Mouse (Mus musculus): ENCODE results near the gene Tspoap1. TPM values are rescaled to one million over a fixed set of nuclear protein-coding genes. Genes with fewer than 3 reads are reported as not detected.

Gene Tspoap1
- polyA plus RNA-seq, 1 experiment from 2014 or later: 1.2 TPM

GRCm38 (mm10) chr11:87722168-87722567, 38.2 kb upstream of the Tspoap1 start:
- Histone ChIP-seq H3K27ac (ENCODE audit: low read depth) (no peak overlapping the region), H3K9me3 (ENCODE audit: low read length) (no peaks in the 10 kb centered on the region), H3K4me2 (ENCODE audit: low read depth, low read length) (no peak overlapping the region), H3K27me3 (ENCODE audit: insufficient read depth, low read length) (no peaks in the 10 kb centered on the region), H3K9ac (replicated peaks) (no peak overlapping the region), H3K36me3 (replicated peaks; ENCODE audit: insufficient read depth, low read length) (0 out of 2 replicates have a peak, but pooled peaks cover 3% of the 10 kb centered on the region), H3K4me3 (ENCODE audit: low read depth, low read length) (no peak overlapping the region), H3K4me1 (ENCODE audit: insufficient read depth) (peaks cover 21% of the 10 kb centered on the region)
- ATAC-seq: no peak
- TF ChIP-seq EP300 (IDR thresholded peaks at IDR 0.05; ENCODE audit: low read depth): no peak
- no peak for TF ChIP-seq CTCF (IDR thresholded peaks at IDR 0.05; ENCODE audit: low read depth)
- DNase-seq: no peak
- WGBS (ENCODE audit: insufficient replicate concordance): 64% methylated on average over 3 of the region's 3 CpGs

GRCm38 (mm10) chr11:87722891-87723290, 37.5 kb upstream of the Tspoap1 start:
- TF ChIP-seq CTCF (IDR thresholded peaks at IDR 0.05; ENCODE audit: low read depth): peak; percentile 35
- TF ChIP-seq EP300 (IDR thresholded peaks at IDR 0.05; ENCODE audit: low read depth): no peak
- no peak for DNase-seq
- Histone ChIP-seq H3K4me2 (ENCODE audit: low read depth, low read length) (no peak overlapping the region), H3K27ac (ENCODE audit: low read depth) (no peak overlapping the region), H3K4me1 (ENCODE audit: insufficient read depth) (peaks cover 24% of the 10 kb centered on the region), H3K27me3 (ENCODE audit: insufficient read depth, low read length) (no peaks in the 10 kb centered on the region), H3K9ac (replicated peaks) (no peak overlapping the region), H3K9me3 (ENCODE audit: low read length) (no peaks in the 10 kb centered on the region), H3K36me3 (replicated peaks; ENCODE audit: insufficient read depth, low read length) (0 out of 2 replicates have a peak, but pooled peaks cover 3% of the 10 kb centered on the region), H3K4me3 (ENCODE audit: low read depth, low read length) (no peak overlapping the region)
- WGBS (ENCODE audit: insufficient replicate concordance): 84% methylated on average over 4 of the region's 4 CpGs
- ATAC-seq: no peak

- TF ChIP-seq CTCF (IDR thresholded peaks at IDR 0.05; ENCODE audit: low read depth) (no peak), EP300 (IDR thresholded peaks at IDR 0.05; ENCODE audit: low read depth) (no peak)
- peak overlapping the region; percentile 62 for H3K9ac ChIP-seq (replicated peaks)
- H3K27ac ChIP-seq (ENCODE audit: low read depth): peak overlapping the region; percentile 93
- ATAC-seq (no peak), DNase-seq (no peak)
- H3K27me3 ChIP-seq (ENCODE audit: insufficient read depth, low read length): no peaks in the 10 kb centered on the region
- peaks cover 36% of the 10 kb centered on the region for H3K4me1 ChIP-seq (ENCODE audit: insufficient read depth)
- H3K4me2 ChIP-seq (ENCODE audit: low read depth, low read length): peak overlapping the region; percentile 62
- H3K36me3 ChIP-seq (replicated peaks; ENCODE audit: insufficient read depth, low read length): no peaks in the 10 kb centered on the region
- no peaks in the 10 kb centered on the region for H3K9me3 ChIP-seq (ENCODE audit: low read length)
- no peak overlapping the region for H3K4me3 ChIP-seq (ENCODE audit: low read depth, low read length)
These were observed 34.8 kb upstream of the Tspoap1 start for GRCm38 (mm10) chr11:87725515-87725914.

GRCm38 (mm10) chr11:87725964-87726562, 34.3 kb upstream of the Tspoap1 start:
- TF ChIP-seq CTCF (IDR thresholded peaks at IDR 0.05; ENCODE audit: low read depth) (no peak), EP300 (IDR thresholded peaks at IDR 0.05; ENCODE audit: low read depth) (peak; percentile 99)
- DNase-seq (peak; percentile 71), ATAC-seq (peak; percentile 95)
- no peak overlapping the region for H3K4me3 ChIP-seq (ENCODE audit: low read depth, low read length)
- H3K27ac ChIP-seq (ENCODE audit: low read depth): peak overlapping the region; percentile 93
- no peaks in the 10 kb centered on the region for H3K9me3 ChIP-seq (ENCODE audit: low read length)
- peaks cover 36% of the 10 kb centered on the region for H3K4me1 ChIP-seq (ENCODE audit: insufficient read depth)
- H3K27me3 ChIP-seq (ENCODE audit: insufficient read depth, low read length): no peaks in the 10 kb centered on the region
- WGBS (ENCODE audit: insufficient replicate concordance): 33% methylated on average over 6 of the region's 6 CpGs
- H3K36me3 ChIP-seq (replicated peaks; ENCODE audit: insufficient read depth, low read length): peaks cover 2% of the 10 kb centered on the region; the same call in 1 of the 2 replicates
- peak overlapping the region; percentile 62 for H3K9ac ChIP-seq (replicated peaks)
- peak overlapping the region; percentile 62 for H3K4me2 ChIP-seq (ENCODE audit: low read depth, low read length)

- Histone ChIP-seq H3K36me3 (replicated peaks; ENCODE audit: insufficient read depth, low read length) (peaks cover 11% of the 10 kb centered on the region; the same call in 1 of the 2 replicates), H3K27ac (ENCODE audit: low read depth) (peak overlapping the region; percentile 93), H3K4me1 (ENCODE audit: insufficient read depth) (peaks cover 36% of the 10 kb centered on the region), H3K4me3 (ENCODE audit: low read depth, low read length) (no peak overlapping the region), H3K27me3 (ENCODE audit: insufficient read depth, low read length) (no peaks in the 10 kb centered on the region), H3K4me2 (ENCODE audit: low read depth, low read length) (no peak overlapping the region), H3K9ac (replicated peaks) (no peak overlapping the region; the same call in 1 of the 2 replicates), H3K9me3 (ENCODE audit: low read length) (no peaks in the 10 kb centered on the region)
- TF ChIP-seq CTCF (IDR thresholded peaks at IDR 0.05; ENCODE audit: low read depth) (no peak), EP300 (IDR thresholded peaks at IDR 0.05; ENCODE audit: low read depth) (no peak)
- DNase-seq (no peak), ATAC-seq (no peak)
- WGBS (ENCODE audit: insufficient replicate concordance): 62% methylated on average over 11 of the region's 11 CpGs
These were observed 33.3 kb upstream of the Tspoap1 start for GRCm38 (mm10) chr11:87727021-87727420.

GRCm38 (mm10) chr11:87727471-87727870, 32.9 kb upstream of the Tspoap1 start:
- peaks cover 36% of the 10 kb centered on the region for H3K4me1 ChIP-seq (ENCODE audit: insufficient read depth)
- DNase-seq (no peak), ATAC-seq (no peak)
- H3K9ac ChIP-seq (replicated peaks): peak overlapping the region; percentile 30; the same call in 1 of the 2 replicates
- H3K36me3 ChIP-seq (replicated peaks; ENCODE audit: insufficient read depth, low read length): peaks cover 13% of the 10 kb centered on the region; the same call in 1 of the 2 replicates
- H3K4me3 ChIP-seq (ENCODE audit: low read depth, low read length): no peak overlapping the region
- WGBS (ENCODE audit: insufficient replicate concordance): 57% methylated on average over 4 of the region's 4 CpGs
- no peaks in the 10 kb centered on the region for H3K27me3 ChIP-seq (ENCODE audit: insufficient read depth, low read length)
- peak overlapping the region; percentile 93; the same call in 1 of the 2 replicates for H3K27ac ChIP-seq (ENCODE audit: low read depth)
- no peak overlapping the region for H3K4me2 ChIP-seq (ENCODE audit: low read depth, low read length)
- H3K9me3 ChIP-seq (ENCODE audit: low read length): no peaks in the 10 kb centered on the region
- TF ChIP-seq CTCF (IDR thresholded peaks at IDR 0.05; ENCODE audit: low read depth): no peak
- no peak for TF ChIP-seq EP300 (IDR thresholded peaks at IDR 0.05; ENCODE audit: low read depth)

Measured in liver, postnatal 0 days (tissue).